Mouse (Mus musculus) kidney, postnatal 0 days (tissue): Measurements from ENCODE around the gene 4930595D18Rik. TPM values are rescaled to one million over a fixed set of nuclear protein-coding genes. Genes with fewer than 3 reads are reported as not detected.

Experiments used
- ATAC-seq: fragments of 200-750 bp; cut with Nextera tagmentation; replicated peaks from 2 replicates; pipeline ENCODE4 v1.8.0; 2017; ENCODE audit warnings: low read depth, moderate number of reproducible peaks, moderate TSS enrichment, moderate library complexity; ENCODE audit not compliant: low FRiP score
- DNase-seq: peaks from one replicate; pipeline ENCODE4 v3.0.0-alpha.2; 2016; ENCODE audit warnings: low spot score
- H3K27ac ChIP-seq: fragments of 300-500 bp; sonication (generic); 2 replicates; pipeline ENCODE4 v1.5.1; 2014; ENCODE audit warnings: mild to moderate bottlenecking
- H3K27me3 ChIP-seq: fragments of 300-500 bp; sonication (generic); 2 replicates; pipeline ENCODE4 v1.6.1; 2014; ENCODE audit warnings: low read length, mixed read lengths; ENCODE audit not compliant: insufficient read depth
- H3K36me3 ChIP-seq: fragments of 300-500 bp; sonication (generic); 2 replicates; pipeline ENCODE4 v1.6.1; 2014; ENCODE audit warnings: low read length, mixed read lengths; ENCODE audit not compliant: insufficient read depth
- H3K4me1 ChIP-seq: fragments of 300-500 bp; sonication (generic); replicated peaks from 2 replicates; pipeline ENCODE4 v1.6.1; 2014; ENCODE audit warnings: antibody characterized with exemption, low read length, mixed read lengths; ENCODE audit not compliant: insufficient read depth
- H3K4me2 ChIP-seq: fragments of 300-500 bp; sonication (generic); 2 replicates; pipeline ENCODE4 v1.6.1; 2014; ENCODE audit warnings: mild to moderate bottlenecking, low read length, moderate library complexity, mixed read lengths
- H3K4me3 ChIP-seq: fragments of 300-500 bp; sonication (generic); replicated peaks from 2 replicates; pipeline ENCODE4 v1.5.1; 2014; ENCODE audit warnings: low read depth, low read length
- H3K9ac ChIP-seq: fragments of 300-500 bp; sonication (generic); 2 replicates; pipeline ENCODE4 v1.6.1; 2014; ENCODE audit warnings: low read depth, low read length
- H3K9me3 ChIP-seq: fragments of 300-500 bp; sonication (generic); replicated peaks from 2 replicates; pipeline ENCODE4 v1.6.1; 2016; ENCODE audit warnings: low read length, inconsistent platforms, mixed read lengths
- CTCF ChIP-seq: IDR thresholded peaks from 2 replicates; pipeline ENCODE4 v1.5.1; 2016; ENCODE audit warnings: antibody characterized with exemption, low read depth, mild to moderate bottlenecking, moderate library complexity
- WGBS: fragments of 180-500 bp; shearing (Covaris S2); extraction: QIAGEN DNeasy Blood & Tissue Kit; methylation state at CpG from one replicate; pipeline ENCODE4 v1.1.7; 2014; 5-methylcytosine and 5-hydroxymethylcytosine counted together
- polyA plus RNA-seq: library from polyadenylated mRNA; unstranded; fragments of >200 nt; fragmentation: Nextera tagmentation; extraction: Ambion mirVana; gene quantifications from 2 replicates; pipeline ENCODE4 v1.2.1, GENCODE M21; 2015

The 4930595D18Rik gene
- polyA plus RNA-seq, 1 experiment from 2014 or later, result not detected

- DNase-seq (no peak), ATAC-seq (no peak)
- no peak for TF ChIP-seq CTCF
- Histone ChIP-seq H3K9me3 (no peaks in the 10 kb centered on the region), H3K36me3 (peaks cover 18% of the 10 kb centered on the region), H3K4me1 (no peaks in the 10 kb centered on the region), H3K27ac (no peak overlapping the region), H3K4me3 (no peak overlapping the region), H3K4me2 (no peak overlapping the region), H3K27me3 (no peaks in the 10 kb centered on the region), H3K9ac (no peak overlapping the region)
- 94% methylated on average over 5 of the region's 5 CpGs for WGBS
These were observed 64.7 kb downstream of the 4930595D18Rik start for GRCm38 (mm10) chr12:111119506-111120085.

- no peak for DNase-seq
- Histone ChIP-seq H3K36me3 (peaks cover 58% of the 10 kb centered on the region), H3K4me2 (no peak overlapping the region), H3K4me1 (no peaks in the 10 kb centered on the region), H3K9me3 (no peaks in the 10 kb centered on the region), H3K9ac (no peak overlapping the region), H3K27me3 (no peaks in the 10 kb centered on the region), H3K4me3 (no peak overlapping the region), H3K27ac (no peak overlapping the region)
- no peak for ATAC-seq
- 88% methylated on average over 5 of the region's 5 CpGs for WGBS
- TF ChIP-seq CTCF, result no peak
These were observed 69.7 kb downstream of the 4930595D18Rik start for GRCm38 (mm10) chr12:111114593-111114992.

DNA sequence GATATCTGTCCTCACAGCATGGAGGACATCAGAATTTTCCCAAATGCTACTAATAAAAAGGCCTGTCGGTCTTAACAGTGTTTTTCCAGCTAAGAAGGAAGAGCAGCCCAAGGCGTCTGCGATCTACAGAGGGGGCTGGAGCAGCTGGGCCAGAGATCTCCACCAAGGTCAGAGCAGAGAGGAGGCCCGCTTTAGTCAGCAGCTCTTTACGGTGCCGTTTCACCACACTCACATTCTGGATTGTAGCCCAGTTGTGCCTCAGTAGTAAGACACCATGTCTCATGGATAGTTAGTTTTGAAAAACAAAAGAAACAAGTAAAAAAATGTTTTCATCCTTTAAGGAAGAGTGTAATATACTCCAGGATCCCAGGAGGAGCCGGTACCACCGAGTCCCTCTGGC, 73.1 kb downstream of the 4930595D18Rik start:
- H3K4me1 ChIP-seq, result no peaks in the 10 kb centered on the region
- WGBS, result 80% methylated on average over 8 of the region's 8 CpGs
- no peaks in the 10 kb centered on the region for H3K27me3 ChIP-seq
- no peak overlapping the region for H3K9ac ChIP-seq
- no peak overlapping the region for H3K4me3 ChIP-seq
- H3K9me3 ChIP-seq, result no peaks in the 10 kb centered on the region
- H3K36me3 ChIP-seq, result peaks cover 74% of the 10 kb centered on the region
- no peak overlapping the region for H3K27ac ChIP-seq
- ATAC-seq (no peak), DNase-seq (no peak)
- TF ChIP-seq CTCF, result no peak
- no peak overlapping the region for H3K4me2 ChIP-seq

Other genes with a start within 250 kb of the 4930595D18Rik start
- 19.5 and 19.9 TPM in 2 replicates for gene Ankrd9, start 205.5 kb downstream of the 4930595D18Rik start, polyA plus RNA-seq
- gene Rcor1, start 145.1 kb downstream of the 4930595D18Rik start, polyA plus RNA-seq, result 9.9 and 10.1 TPM in 2 replicates
- gene Traf3, start 18.1 kb downstream of the 4930595D18Rik start, polyA plus RNA-seq, result 6.4 and 7.3 TPM in 2 replicates
- gene Amn, start 86.6 kb upstream of the 4930595D18Rik start, polyA plus RNA-seq, result 123 and 145 TPM in 2 replicates
- 27.7 and 31.6 TPM in 2 replicates for gene Cdc42bpb, start 193.2 kb upstream of the 4930595D18Rik start, polyA plus RNA-seq
- 12.6 and 14.3 TPM in 2 replicates for gene Lbhd2, start 222.3 kb upstream of the 4930595D18Rik start, polyA plus RNA-seq
- gene Exoc3l4, start 232.5 kb upstream of the 4930595D18Rik start, polyA plus RNA-seq, result 25.4 and 25.9 TPM in 2 replicates